Mouse (Mus musculus) lung, adult 2 months (tissue): ENCODE data around the gene Copg1.
A peak's percentile ranks its signal among the peaks of the same experiment; 100 is the strongest.

Experiments
- CTCF ChIP-seq: fragments of 200-500 bp; IDR thresholded peaks from 2 replicates; pipeline ENCODE4 v1.5.1; 2011; ENCODE audit warnings: mild to moderate bottlenecking, low read length, control low read depth; ENCODE audit not compliant: insufficient read depth
- POLR2A ChIP-seq: fragments of 200-500 bp; IDR thresholded peaks from 2 replicates; pipeline ENCODE4 v1.6.1; 2011; ENCODE audit warnings: low read depth, mild to moderate bottlenecking, control low read depth, low read length, borderline replicate concordance; ENCODE audit errors: extremely low read depth

DNA sequence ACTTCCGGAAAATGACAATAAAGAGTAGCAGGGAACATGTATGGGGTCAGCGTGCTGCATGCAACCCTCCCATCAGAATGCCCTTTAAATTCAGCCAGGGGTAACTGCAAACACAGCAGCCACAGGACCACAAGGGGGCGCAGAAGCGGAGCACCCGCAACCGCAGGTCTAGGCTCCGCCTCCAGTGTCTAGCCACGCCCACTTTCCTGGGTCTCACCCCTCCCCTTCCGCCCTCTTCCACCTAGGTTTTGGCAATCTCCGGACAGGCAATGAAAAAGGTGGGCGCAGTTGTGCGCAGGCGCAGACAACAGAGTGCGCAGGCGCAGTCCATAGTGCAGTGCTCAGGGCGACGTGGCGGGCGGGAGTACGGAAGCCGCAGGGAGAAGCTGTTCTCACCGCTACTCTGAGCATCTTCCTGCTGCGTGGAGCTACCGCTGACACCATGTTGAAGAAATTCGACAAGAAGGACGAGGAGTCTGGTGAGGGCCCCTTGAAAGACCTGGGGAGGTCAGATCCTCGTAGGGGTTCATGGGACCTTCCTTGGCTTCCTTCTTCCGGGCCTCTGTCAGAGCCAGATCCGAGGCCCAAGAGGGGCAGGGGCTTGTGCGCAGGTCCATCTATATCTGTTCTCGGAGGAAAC, at the start of gene Copg1:
- TF ChIP-seq CTCF, result peak; percentile 71
- TF ChIP-seq POLR2A, result peak; percentile 90
